Mouse (Mus musculus): ENCODE data around the gene Gm20503. TPM values are rescaled to one million over a fixed set of nuclear protein-coding genes. Genes with fewer than 3 reads are reported as not detected.
A peak's percentile ranks its signal among the peaks of the same experiment; 100 is the strongest.

The Gm20503 gene
- polyA plus RNA-seq, 1 experiment from 2014 or later: 16.8 TPM

- H3K27ac ChIP-seq: no peak overlapping the region
- 74% methylated on average over 5 of the region's 5 CpGs for WGBS
- H3K9ac ChIP-seq (replicated peaks): no peak overlapping the region
- H3K9me3 ChIP-seq: no peaks in the 10 kb centered on the region
- no peaks in the 10 kb centered on the region for H3K36me3 ChIP-seq
- no peak overlapping the region for H3K4me3 ChIP-seq (replicated peaks)
- H3K27me3 ChIP-seq: no peaks in the 10 kb centered on the region
- no peak for ATAC-seq (ENCODE audit: insufficient number of reproducible peaks, insufficient read depth, low FRiP score, low TSS enrichment, low read depth)
- H3K4me1 ChIP-seq (replicated peaks): peaks cover 32% of the 10 kb centered on the region
- H3K4me2 ChIP-seq: no peak overlapping the region
Observed at GRCm38 (mm10) chr4:59007974-59008373, 5.0 kb downstream of the Gm20503 start.

- H3K4me1 ChIP-seq (replicated peaks): peaks cover 27% of the 10 kb centered on the region
- no peak overlapping the region for H3K9ac ChIP-seq (replicated peaks)
- H3K9me3 ChIP-seq: no peaks in the 10 kb centered on the region
- WGBS: 85% methylated on average over 7 of the region's 7 CpGs
- no peak overlapping the region for H3K4me2 ChIP-seq
- ATAC-seq (ENCODE audit: insufficient number of reproducible peaks, insufficient read depth, low FRiP score, low TSS enrichment, low read depth): no peak
- H3K27ac ChIP-seq: no peak overlapping the region
- peaks cover 3% of the 10 kb centered on the region; the same call in 1 of the 2 replicates for H3K36me3 ChIP-seq
- H3K4me3 ChIP-seq (replicated peaks): no peak overlapping the region
- no peaks in the 10 kb centered on the region for H3K27me3 ChIP-seq
Observed at GRCm38 (mm10) chr4:59009186-59009585, 6.2 kb downstream of the Gm20503 start.

GRCm38 (mm10) chr4:59009696-59010095, 6.7 kb downstream of the Gm20503 start:
- Histone ChIP-seq H3K36me3 (peaks cover 3% of the 10 kb centered on the region; the same call in 1 of the 2 replicates), H3K27me3 (no peaks in the 10 kb centered on the region), H3K27ac (no peak overlapping the region), H3K4me2 (no peak overlapping the region), H3K4me3 (replicated peaks) (no peak overlapping the region), H3K4me1 (replicated peaks) (peaks cover 22% of the 10 kb centered on the region), H3K9me3 (no peaks in the 10 kb centered on the region), H3K9ac (replicated peaks) (no peak overlapping the region)
- ATAC-seq (ENCODE audit: insufficient number of reproducible peaks, insufficient read depth, low FRiP score, low TSS enrichment, low read depth): no peak
- WGBS: 85% methylated on average over 4 of the region's 4 CpGs

- 78% methylated on average over 3 of the region's 3 CpGs for WGBS
- Histone ChIP-seq H3K36me3 (peaks cover 6% of the 10 kb centered on the region; the same call in 1 of the 2 replicates), H3K27ac (no peak overlapping the region), H3K4me1 (replicated peaks) (peaks cover 7% of the 10 kb centered on the region; the same call in 1 of the 2 replicates), H3K27me3 (no peaks in the 10 kb centered on the region), H3K4me3 (replicated peaks) (no peak overlapping the region), H3K9ac (replicated peaks) (no peak overlapping the region), H3K4me2 (no peak overlapping the region), H3K9me3 (no peaks in the 10 kb centered on the region)
- ATAC-seq (ENCODE audit: insufficient number of reproducible peaks, insufficient read depth, low FRiP score, low TSS enrichment, low read depth): no peak
Observed at GRCm38 (mm10) chr4:59011446-59011845, 8.4 kb downstream of the Gm20503 start.

GRCm38 (mm10) chr4:59015181-59015580, 12.2 kb downstream of the Gm20503 start:
- H3K27ac ChIP-seq: no peak overlapping the region
- H3K4me1 ChIP-seq (replicated peaks): no peaks in the 10 kb centered on the region
- 82% methylated on average over 3 of the region's 3 CpGs for WGBS
- no peak overlapping the region for H3K9ac ChIP-seq (replicated peaks)
- H3K4me2 ChIP-seq: no peak overlapping the region
- no peaks in the 10 kb centered on the region for H3K27me3 ChIP-seq
- H3K4me3 ChIP-seq (replicated peaks): no peak overlapping the region
- peaks cover 29% of the 10 kb centered on the region for H3K36me3 ChIP-seq
- no peaks in the 10 kb centered on the region for H3K9me3 ChIP-seq
- no peak for ATAC-seq (ENCODE audit: insufficient number of reproducible peaks, insufficient read depth, low FRiP score, low TSS enrichment, low read depth)

- H3K9me3 ChIP-seq: no peaks in the 10 kb centered on the region
- H3K4me3 ChIP-seq (replicated peaks): no peak overlapping the region
- no peaks in the 10 kb centered on the region for H3K4me1 ChIP-seq (replicated peaks)
- H3K36me3 ChIP-seq: peaks cover 40% of the 10 kb centered on the region
- whole genome bisulfite sequencing: 95% methylated on average over 2 of the region's 2 CpGs
- no peak overlapping the region for H3K4me2 ChIP-seq
- ATAC-seq (ENCODE audit: insufficient number of reproducible peaks, insufficient read depth, low FRiP score, low TSS enrichment, low read depth): no peak
- no peaks in the 10 kb centered on the region for H3K27me3 ChIP-seq
- H3K27ac ChIP-seq: no peak overlapping the region
- no peak overlapping the region for H3K9ac ChIP-seq (replicated peaks)
Observed at GRCm38 (mm10) chr4:59016922-59017321, 13.9 kb downstream of the Gm20503 start.

GRCm38 (mm10) chr4:59034325-59034917, 31.4 kb downstream of the Gm20503 start:
- Histone ChIP-seq H3K4me2 (peak overlapping the region; percentile 67), H3K9ac (replicated peaks) (no peak overlapping the region), H3K9me3 (peaks cover 7% of the 10 kb centered on the region; the same call in 1 of the 2 replicates), H3K4me3 (replicated peaks) (peak overlapping the region; percentile 83), H3K4me1 (replicated peaks) (peaks cover 9% of the 10 kb centered on the region; the same call in 1 of the 2 replicates), H3K27ac (no peak overlapping the region), H3K27me3 (no peaks in the 10 kb centered on the region), H3K36me3 (peaks cover 9% of the 10 kb centered on the region)
- 74% methylated on average over 10 of the region's 10 CpGs for WGBS
- peak; percentile 43; the same call in 1 of the 2 replicates for ATAC-seq (ENCODE audit: insufficient number of reproducible peaks, insufficient read depth, low FRiP score, low TSS enrichment, low read depth)

GRCm38 (mm10) chr4:59034918-59035785, 32.1 kb downstream of the Gm20503 start, which contains the start of gene Gng10:
Gene Gng10 (plus strand): TSS chr4:59035088.
- Histone ChIP-seq H3K36me3 (peaks cover 16% of the 10 kb centered on the region), H3K4me1 (replicated peaks) (peaks cover 9% of the 10 kb centered on the region; the same call in 1 of the 2 replicates), H3K4me3 (replicated peaks) (peak within 1 kb of the TSS; percentile 83), H3K9ac (replicated peaks) (peak within 1 kb of the TSS; percentile 84), H3K27ac (peak within 1 kb of the TSS; percentile 82), H3K4me2 (peak within 1 kb of the TSS; percentile 67), H3K9me3 (peaks cover 5% of the 10 kb centered on the region; the same call in 1 of the 2 replicates), H3K27me3 (no peaks in the 10 kb centered on the region)
- peak; percentile 76 for ATAC-seq (ENCODE audit: insufficient number of reproducible peaks, insufficient read depth, low FRiP score, low TSS enrichment, low read depth)
- WGBS: 10% methylated on average over 76 of the region's 76 CpGs

GRCm38 (mm10) chr4:59035786-59036350, 32.9 kb downstream of the Gm20503 start:
- peak overlapping the region; percentile 67 for H3K4me2 ChIP-seq
- WGBS: 58% methylated on average over 18 of the region's 18 CpGs
- H3K27me3 ChIP-seq: no peaks in the 10 kb centered on the region
- H3K4me1 ChIP-seq (replicated peaks): peaks cover 9% of the 10 kb centered on the region; the same call in 1 of the 2 replicates
- peak overlapping the region; percentile 84 for H3K9ac ChIP-seq (replicated peaks)
- peaks cover 23% of the 10 kb centered on the region for H3K36me3 ChIP-seq
- ATAC-seq (ENCODE audit: insufficient number of reproducible peaks, insufficient read depth, low FRiP score, low TSS enrichment, low read depth): no peak
- no peak overlapping the region for H3K27ac ChIP-seq
- peak overlapping the region; percentile 83 for H3K4me3 ChIP-seq (replicated peaks)
- peaks cover 5% of the 10 kb centered on the region; the same call in 1 of the 2 replicates for H3K9me3 ChIP-seq

- Histone ChIP-seq H3K9me3 (peaks cover 5% of the 10 kb centered on the region; the same call in 1 of the 2 replicates), H3K4me3 (replicated peaks) (0 out of 2 replicates have a peak overlapping the region, but pooled peaks have one; percentile 83), H3K9ac (replicated peaks) (no peak overlapping the region), H3K4me2 (no peak overlapping the region), H3K27ac (no peak overlapping the region; the same call in 1 of the 2 replicates), H3K36me3 (peaks cover 26% of the 10 kb centered on the region), H3K4me1 (replicated peaks) (peaks cover 9% of the 10 kb centered on the region; the same call in 1 of the 2 replicates), H3K27me3 (no peaks in the 10 kb centered on the region)
- ATAC-seq (ENCODE audit: insufficient number of reproducible peaks, insufficient read depth, low FRiP score, low TSS enrichment, low read depth): no peak
- WGBS: 52% methylated on average over 13 of the region's 13 CpGs
Observed at GRCm38 (mm10) chr4:59036490-59037127, 33.6 kb downstream of the Gm20503 start.
